Mouse (Mus musculus) CH12.LX (cell line): Measurements from ENCODE around the gene Smim6.

Source experiments
- CTCF ChIP-seq, 2 experiments: IDR thresholded peaks in 1 of 2; conservative IDR thresholded peaks in 1 of 2; 2 replicates each; pipeline ENCODE4 v1.5.1; 2011 to 2012; ENCODE audit warnings: low read depth in 2 of 2, low read length in 2 of 2, improper control_type of control experiment in 1 of 2, inconsistent platforms in 1 of 2, mild to moderate bottlenecking in 1 of 2, moderate library complexity in 1 of 2
- NELFE ChIP-seq: IDR thresholded peaks from 2 replicates; pipeline ENCODE4 v1.6.1; 2011; ENCODE audit warnings: low read depth, low read length, improper control_type of control experiment
- POLR2A ChIP-seq: IDR thresholded peaks from 2 replicates; pipeline ENCODE4 v1.6.1; 2011; ENCODE audit warnings: low read depth, mild to moderate bottlenecking, improper control_type of control experiment, low read length
- RAD21 ChIP-seq: IDR thresholded peaks from 2 replicates; pipeline ENCODE4 v1.6.1; 2011; ENCODE audit warnings: low read depth, mild to moderate bottlenecking, low read length, improper control_type of control experiment, moderate library complexity

DNA sequence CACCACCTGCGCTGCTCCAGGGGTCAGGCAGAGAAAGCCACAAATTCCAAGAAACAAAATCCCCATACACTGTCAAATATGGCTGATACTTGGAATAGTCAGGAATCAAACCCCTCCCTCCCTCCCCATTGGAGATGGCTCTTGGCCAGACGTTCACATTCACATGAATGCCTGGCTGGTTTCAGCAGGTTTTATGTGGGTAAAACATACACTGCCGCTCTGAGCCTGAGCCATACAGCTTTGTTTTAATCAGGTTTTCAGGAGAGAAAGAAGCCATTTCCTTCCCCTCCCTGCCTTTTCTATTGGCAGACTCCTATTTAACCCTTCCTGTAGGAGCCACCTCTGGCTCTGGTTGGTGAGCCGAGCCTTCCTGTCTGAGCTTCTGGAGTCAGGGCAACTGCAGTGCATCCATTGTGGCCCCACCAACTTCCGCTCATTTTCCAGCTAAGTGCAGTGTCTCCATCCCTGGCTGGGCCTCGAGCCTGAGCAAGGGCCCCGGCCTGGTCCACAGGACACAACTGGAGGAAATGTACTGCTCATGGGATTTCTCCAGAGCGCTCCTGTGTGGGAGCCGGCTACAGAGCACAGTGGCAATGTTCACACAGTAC is 34.5 kb downstream of the Smim6 start:
- TF ChIP-seq POLR2A (no peak), CTCF (conservative IDR thresholded peaks at IDR 0.05 in 1 of 2, IDR thresholded peaks at IDR 0.05 in 1 of 2; ENCODE audit: low read depth in 2 of 2, low read length in 2 of 2) (no peak), RAD21 (no peak), NELFE (no peak)
